11 mouse cellular contexts compared by ENCODE assay signal in genomic region chr4:137932554-137933178, GRCm38 (mm10).
A peak's percentile ranks its signal among the peaks of the same experiment; 100 is the strongest.
DNase-seq lines count a peak whose midpoint lies in the region; ATAC-seq and TF ChIP-seq lines count a peak whose summit lies in the region.
"Had no signal": no experiment of that assay in that cellular context is flagged by ENCODE, and none has a peak within 500 bp of the region (broad histone marks: within the 10 kb centered on the region; RNA-seq: fewer than 3 reads in every experiment).

No protein-coding gene starts in this region.

- peaks cover 58% of the 10 kb centered on the region for H3K4me1 ChIP-seq in heart, embryonic 13.5 days
- H3K4me1 ChIP-seq in lung, postnatal 0 days (ENCODE audit: insufficient read depth, low read depth, low read length): peaks cover 15% of the 10 kb centered on the region; the same call in 1 of the 2 replicates
- H3K4me1 ChIP-seq in limb, embryonic 10.5 days: peaks cover 54% of the 10 kb centered on the region
- H3K4me1 ChIP-seq in stomach, embryonic 14.5 days (ENCODE audit: control insufficient read depth, insufficient read depth, low read length): peaks cover 34% of the 10 kb centered on the region

- peak overlapping the region; percentile 91 for H3K27ac ChIP-seq in heart, embryonic 13.5 days (replicated peaks)
- 0 out of 2 replicates have a peak overlapping the region, but pooled peaks have one; percentile 20 for H3K27ac ChIP-seq in lung, postnatal 0 days (ENCODE audit: low read length)
- H3K27ac ChIP-seq in limb, embryonic 10.5 days: peak overlapping the region; percentile 78
- no peak overlapping the region; the same call in 1 of the 2 replicates for H3K27ac ChIP-seq in stomach, embryonic 14.5 days (ENCODE audit: low read length)

- H3K9ac ChIP-seq in heart, embryonic 13.5 days: 0 out of 2 replicates have a peak overlapping the region, but pooled peaks have one; percentile 24
- H3K9ac ChIP-seq in lung, postnatal 0 days (replicated peaks; ENCODE audit: low read depth): no peak overlapping the region
- no peak overlapping the region for H3K9ac ChIP-seq in stomach, embryonic 14.5 days (replicated peaks; ENCODE audit: low read depth, low read length)

- no peak overlapping the region for H3K4me2 ChIP-seq in heart, embryonic 13.5 days
- no peak overlapping the region for H3K4me2 ChIP-seq in lung, postnatal 0 days (replicated peaks; ENCODE audit: low read depth, low read length)
- 0 out of 2 replicates have a peak overlapping the region, but pooled peaks have one; percentile 1 for H3K4me2 ChIP-seq in stomach, embryonic 14.5 days (replicated peaks; ENCODE audit: low read depth, low read length)

- no peak overlapping the region for H3K4me3 ChIP-seq in heart, embryonic 13.5 days
- no peak overlapping the region for H3K4me3 ChIP-seq in lung, postnatal 0 days (ENCODE audit: low read depth, low read length)
- no peak overlapping the region for H3K4me3 ChIP-seq in limb, embryonic 10.5 days
- no peak overlapping the region for H3K4me3 ChIP-seq in stomach, embryonic 14.5 days (ENCODE audit: low read depth, low read length)
- H3K4me3 ChIP-seq: myocyte had no signal

- no peaks in the 10 kb centered on the region for H3K9me3 ChIP-seq in heart, embryonic 13.5 days
- H3K9me3 ChIP-seq in lung, postnatal 0 days (ENCODE audit: low read length): no peaks in the 10 kb centered on the region
- H3K9me3 ChIP-seq in limb, embryonic 10.5 days (replicated peaks): no peaks in the 10 kb centered on the region; the same call in 1 of the 2 replicates
- no peaks in the 10 kb centered on the region for H3K9me3 ChIP-seq in stomach, embryonic 14.5 days (ENCODE audit: control insufficient read depth, low read depth, low read length)

- 56% methylated on average over 6 of the region's 6 CpGs for WGBS in heart, embryonic 13.5 days
- WGBS in lung, postnatal 0 days: 43% methylated on average over 6 of the region's 6 CpGs
- WGBS in limb, embryonic 10.5 days: 32% methylated on average over 6 of the region's 6 CpGs
- WGBS in stomach, embryonic 14.5 days: 50% methylated on average over 6 of the region's 6 CpGs

- peaks cover 59% of the 10 kb centered on the region for H3K36me3 ChIP-seq in heart, embryonic 13.5 days
- H3K36me3 ChIP-seq in lung, postnatal 0 days (ENCODE audit: insufficient read depth, low read length): peaks cover 5% of the 10 kb centered on the region; the same call in 1 of the 2 replicates
- peaks cover 76% of the 10 kb centered on the region for H3K36me3 ChIP-seq in limb, embryonic 10.5 days
- peaks cover 29% of the 10 kb centered on the region for H3K36me3 ChIP-seq in stomach, embryonic 14.5 days (ENCODE audit: control insufficient read depth, insufficient read depth, low read length)

- ATAC-seq in heart, embryonic 13.5 days (ENCODE audit: extremely low read depth, insufficient number of reproducible peaks, low FRiP score, low TSS enrichment): no peak
- ATAC-seq in lung, postnatal 0 days: no peak
- ATAC-seq in stomach, embryonic 14.5 days (ENCODE audit: insufficient number of reproducible peaks, insufficient read depth, low FRiP score, low read depth): no peak

- TF ChIP-seq EP300 in lung, postnatal 0 days (IDR thresholded peaks at IDR 0.05): no peak

- H3K27me3 ChIP-seq in heart, embryonic 13.5 days (replicated peaks): no peaks in the 10 kb centered on the region
- H3K27me3 ChIP-seq in lung, postnatal 0 days (replicated peaks; ENCODE audit: insufficient read depth, low read length): no peaks in the 10 kb centered on the region
- H3K27me3 ChIP-seq in limb, embryonic 10.5 days (ENCODE audit: low read depth, poor library complexity, severe bottlenecking): no peaks in the 10 kb centered on the region
- no peaks in the 10 kb centered on the region for H3K27me3 ChIP-seq in stomach, embryonic 14.5 days (ENCODE audit: control insufficient read depth, insufficient read depth, low read length)

- no peak for DNase-seq in heart, adult 8-10 months (ENCODE audit: low spot score)
- no peak for DNase-seq in lung, postnatal 0 days (ENCODE audit: low spot score)
- no peak for DNase-seq in lung, postnatal 36 days
- DNase-seq in limb, embryonic 10.5 days (ENCODE audit: low spot score): no peak
- DNase-seq in cerebellum, adult 11-12 months: no peak
- DNase-seq: gastrocnemius, postnatal 14 days; kidney, adult 11 months; retina, postnatal 1 day had no signal

- TF ChIP-seq CTCF in lung, postnatal 0 days (IDR thresholded peaks at IDR 0.05): no peak
